Mouse (Mus musculus) stomach, postnatal 0 days (tissue): ENCODE data around the gene Phlda2.
A peak's percentile ranks its signal among the peaks of the same experiment; 100 is the strongest.

ENCODE experiments used
- CTCF ChIP-seq: IDR thresholded peaks from 2 replicates; pipeline ENCODE4 v1.5.1; 2016; ENCODE audit warnings: antibody characterized with exemption, low read depth, mild to moderate bottlenecking, moderate library complexity
- EP300 ChIP-seq: optimal IDR thresholded peaks from 2 replicates; pipeline ENCODE3; 2016; ENCODE audit warnings: antibody characterized with exemption

DNA sequence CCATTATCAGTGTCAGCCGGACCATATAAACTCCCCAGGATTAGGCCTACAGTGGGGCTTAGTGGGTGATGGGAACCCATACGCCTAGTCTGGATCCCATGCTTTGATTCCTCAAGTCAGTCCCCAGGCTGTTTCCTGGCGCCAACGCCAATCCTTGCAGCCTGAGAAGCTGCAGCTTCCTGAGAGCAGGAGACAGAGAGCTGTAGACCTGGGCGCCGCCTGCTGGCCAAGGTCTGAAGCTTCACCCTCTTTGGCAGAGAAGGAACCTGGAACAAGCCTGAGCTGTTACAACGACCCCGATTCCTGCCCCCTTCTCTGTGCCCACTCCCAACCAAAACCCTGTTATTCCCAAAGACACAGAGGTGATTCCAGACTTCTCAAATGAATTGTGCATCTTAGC is 33.0 kb downstream of the Phlda2 start:
- TF ChIP-seq CTCF, result peak; percentile 95
- TF ChIP-seq EP300, result no peak
